Mouse (Mus musculus) limb, embryonic 14.5 days (tissue): ENCODE measurements around the gene Rnf223. TPM values are rescaled to one million over a fixed set of nuclear protein-coding genes. Genes with fewer than 3 reads are reported as not detected.

Experiments
- ATAC-seq: fragments of 200-750 bp; cut with Nextera tagmentation; 2 replicates; pipeline ENCODE4 v1.8.0; 2017; ENCODE audit warnings: low read depth, moderate number of reproducible peaks, moderate TSS enrichment; ENCODE audit not compliant: low FRiP score
- DNase-seq: peaks from one replicate; pipeline ENCODE4 v3.0.0-alpha.2; 2015; ENCODE audit warnings: low spot score
- H3K27ac ChIP-seq: fragments of 300-500 bp; sonication (generic); replicated peaks from 2 replicates; pipeline ENCODE4 v1.5.1; 2014; ENCODE audit warnings: low read depth, mild to moderate bottlenecking, low read length, moderate library complexity, mixed read lengths
- H3K27me3 ChIP-seq: fragments of 300-500 bp; sonication (generic); 2 replicates; pipeline ENCODE4 v1.6.1; 2014; ENCODE audit warnings: low read length, mixed read lengths; ENCODE audit not compliant: control insufficient read depth, insufficient read depth
- H3K36me3 ChIP-seq: fragments of 300-500 bp; sonication (generic); 2 replicates; pipeline ENCODE4 v1.6.1; 2014; ENCODE audit warnings: mild to moderate bottlenecking, low read length, moderate library complexity, mixed read lengths; ENCODE audit not compliant: control insufficient read depth, insufficient read depth
- H3K4me1 ChIP-seq: fragments of 300-500 bp; sonication (generic); 2 replicates; pipeline ENCODE4 v1.6.1; 2014; ENCODE audit warnings: antibody characterized with exemption, low read length, mixed read lengths; ENCODE audit not compliant: control insufficient read depth, insufficient read depth
- H3K4me2 ChIP-seq: fragments of 300-500 bp; sonication (generic); replicated peaks from 2 replicates; pipeline ENCODE4 v1.6.1; 2014; ENCODE audit warnings: low read depth, mild to moderate bottlenecking, low read length, moderate library complexity; ENCODE audit not compliant: severe bottlenecking
- H3K4me3 ChIP-seq: fragments of 300-500 bp; sonication (generic); replicated peaks from 2 replicates; pipeline ENCODE4 v1.5.1; 2014; ENCODE audit warnings: low read length
- H3K9ac ChIP-seq: fragments of 300-500 bp; sonication (generic); 2 replicates; pipeline ENCODE4 v1.6.1; 2014; ENCODE audit warnings: mild to moderate bottlenecking, low read depth, low read length, moderate library complexity; ENCODE audit not compliant: severe bottlenecking
- H3K9me3 ChIP-seq: fragments of 300-500 bp; sonication (generic); 2 replicates; pipeline ENCODE4 v1.6.1; 2016; ENCODE audit warnings: low read length; ENCODE audit not compliant: control insufficient read depth
- POLR2A ChIP-seq: fragments of 200-500 bp; IDR thresholded peaks from 2 replicates; pipeline ENCODE4 v1.8.0; 2012; ENCODE audit warnings: inconsistent platforms, mild to moderate bottlenecking, moderate library complexity, borderline replicate concordance; ENCODE audit not compliant: insufficient read depth, insufficient read length; ENCODE audit errors: extremely low read depth
- WGBS: fragments of 180-500 bp; shearing (Covaris S2); extraction: QIAGEN DNeasy Blood & Tissue Kit; methylation state at CpG from one replicate; pipeline ENCODE4 v1.1.7; 2014; 5-methylcytosine and 5-hydroxymethylcytosine counted together
- polyA plus RNA-seq, 2 experiments: library from polyadenylated mRNA; depleted of rRNA in 1 of 2; stranded (reverse) in 1 of 2; unstranded in 1 of 2; fragments of >200 nt; fragmentation: Nextera tagmentation in 1 of 2; extraction: Ambion mirVana in 1 of 2; gene quantifications; 2 replicates each; pipeline versions ENCODE4 v1.2.1 to v1.2.3; 2012 to 2014

Rnf223 gene
- polyA plus RNA-seq, 2 experiments, result 0.61 to 1.5 TPM

GRCm38 (mm10) chr4:156108606-156109546, 21.4 kb upstream of the Rnf223 start:
- TF ChIP-seq POLR2A, result no peak
- Histone ChIP-seq H3K4me1 (peaks cover 8% of the 10 kb centered on the region), H3K4me3 (peak overlapping the region; percentile 80), H3K4me2 (peak overlapping the region; percentile 53), H3K27ac (peak overlapping the region; percentile 79), H3K9me3 (no peaks in the 10 kb centered on the region), H3K27me3 (no peaks in the 10 kb centered on the region), H3K9ac (peak overlapping the region; percentile 67), H3K36me3 (no peaks in the 10 kb centered on the region)
- DNase-seq (peak; percentile 77), ATAC-seq (peak; percentile 52)
- WGBS, result 26% methylated on average over 13 of the region's 13 CpGs

- under 1% methylated on average over 58 of the region's 60 CpGs for WGBS
- Histone ChIP-seq H3K4me3 (peak within 1 kb of the TSS; percentile 80), H3K4me2 (peak within 1 kb of the TSS; percentile 53), H3K9me3 (no peaks in the 10 kb centered on the region), H3K4me1 (peaks cover 8% of the 10 kb centered on the region), H3K9ac (peak within 1 kb of the TSS; percentile 89), H3K27ac (peak within 1 kb of the TSS; percentile 89), H3K36me3 (0 out of 2 replicates have a peak, but pooled peaks cover 6% of the 10 kb centered on the region), H3K27me3 (no peaks in the 10 kb centered on the region)
- ATAC-seq, result peak; percentile 96
- DNase-seq, result peak; percentile 99
- TF ChIP-seq POLR2A, result peak; percentile 88; the same call in 1 of the 2 replicates
Measured at GRCm38 (mm10) chr4:156109570-156110331, 20.6 kb upstream of the Rnf223 start, which contains the start of gene 9430015G10Rik. TSS of gene 9430015G10Rik (plus strand) at chr4:156109982.

GRCm38 (mm10) chr4:156124077-156124476, 6.2 kb upstream of the Rnf223 start:
- no peaks in the 10 kb centered on the region for H3K27me3 ChIP-seq
- H3K36me3 ChIP-seq, result peaks cover 68% of the 10 kb centered on the region
- no peak overlapping the region for H3K9ac ChIP-seq
- WGBS, result 91% methylated on average over 7 of the region's 7 CpGs
- no peaks in the 10 kb centered on the region for H3K4me1 ChIP-seq
- H3K4me2 ChIP-seq, result no peak overlapping the region
- no peak for ATAC-seq
- no peak for TF ChIP-seq POLR2A
- H3K9me3 ChIP-seq, result no peaks in the 10 kb centered on the region
- no peak overlapping the region for H3K4me3 ChIP-seq
- H3K27ac ChIP-seq, result no peak overlapping the region
- DNase-seq, result no peak

- TF ChIP-seq POLR2A, result no peak
- H3K4me3 ChIP-seq, result no peak overlapping the region
- H3K27me3 ChIP-seq, result no peaks in the 10 kb centered on the region
- ATAC-seq (no peak), DNase-seq (no peak)
- H3K4me1 ChIP-seq, result no peaks in the 10 kb centered on the region
- 94% methylated on average over 6 of the region's 6 CpGs for WGBS
- no peak overlapping the region for H3K27ac ChIP-seq
- no peak overlapping the region for H3K9ac ChIP-seq
- H3K36me3 ChIP-seq, result peaks cover 54% of the 10 kb centered on the region
- H3K4me2 ChIP-seq, result no peak overlapping the region
- no peaks in the 10 kb centered on the region for H3K9me3 ChIP-seq
Measured at GRCm38 (mm10) chr4:156125393-156125792, 4.9 kb upstream of the Rnf223 start.

GRCm38 (mm10) chr4:156126841-156127240, 3.5 kb upstream of the Rnf223 start:
- Histone ChIP-seq H3K4me3 (no peak overlapping the region), H3K27ac (no peak overlapping the region), H3K9me3 (no peaks in the 10 kb centered on the region), H3K9ac (no peak overlapping the region), H3K4me2 (no peak overlapping the region), H3K36me3 (peaks cover 40% of the 10 kb centered on the region), H3K27me3 (no peaks in the 10 kb centered on the region), H3K4me1 (no peaks in the 10 kb centered on the region)
- ATAC-seq (no peak), DNase-seq (no peak)
- WGBS, result 81% methylated on average over 7 of the region's 7 CpGs
- no peak for TF ChIP-seq POLR2A
